Mouse (Mus musculus) ES-E14 (cell line): Measurements from ENCODE around the gene Armc10. TPM values are rescaled to one million over a fixed set of nuclear protein-coding genes. Genes with fewer than 3 reads are reported as not detected.
A peak's percentile ranks its signal among the peaks of the same experiment; 100 is the strongest.
"Not testable (repeated sequence)": the region's sequence is repeated elsewhere in the genome, so short reads cannot be mapped to it uniquely, and the experiment has no call there.

Experiments used
- DNase-seq: peaks from one replicate; pipeline ENCODE4 v3.0.0-alpha.2; 2013; ENCODE audit warnings: low read depth, low spot score
- H3K27ac ChIP-seq: 2 replicates; pipeline ENCODE4 v1.5.1; 2012; ENCODE audit warnings: low read depth, mild to moderate bottlenecking, low read length, moderate library complexity, mixed read lengths; ENCODE audit not compliant: poor library complexity, insufficient read depth, severe bottlenecking
- H3K36me3 ChIP-seq: 2 replicates; pipeline ENCODE4 v1.6.1; 2012; ENCODE audit warnings: mild to moderate bottlenecking, low read length, moderate library complexity, mixed read lengths; ENCODE audit not compliant: control insufficient read depth, poor library complexity, insufficient read depth, severe bottlenecking
- H3K4me1 ChIP-seq, 2 experiments: fragments of 150-350 bp in 1 of 2; sonication (generic) in 1 of 2; 2 replicates each; pipeline ENCODE4 v1.6.1; 2012; ENCODE audit warnings: low read length in 2 of 2, mild to moderate bottlenecking in 1 of 2, mixed read lengths in 1 of 2; ENCODE audit not compliant: control insufficient read depth in 2 of 2, insufficient read depth in 2 of 2, poor library complexity in 1 of 2
- H3K4me3 ChIP-seq, 2 experiments: fragments of 150-350 bp in 1 of 2; sonication (generic) in 1 of 2; 2 replicates each; pipeline ENCODE4 v1.5.1; 2012; ENCODE audit warnings: low read length in 2 of 2, low read depth in 1 of 2, mild to moderate bottlenecking in 1 of 2, mixed read lengths in 1 of 2; ENCODE audit not compliant: insufficient read depth in 1 of 2, poor library complexity in 1 of 2, severe bottlenecking in 1 of 2
- H3K9ac ChIP-seq: 2 replicates; pipeline ENCODE4 v1.6.1; 2012; ENCODE audit warnings: low read depth, mild to moderate bottlenecking, low read length, mixed read lengths; ENCODE audit not compliant: poor library complexity, insufficient read depth, severe bottlenecking
- H3K9me3 ChIP-seq: fragments of 150-350 bp; sonication (generic); 2 replicates; pipeline ENCODE4 v1.6.1; 2012; ENCODE audit warnings: low read depth, mild to moderate bottlenecking, low read length; ENCODE audit not compliant: control insufficient read depth, insufficient read depth
- CHD2 ChIP-seq: IDR thresholded peaks from 2 replicates; pipeline ENCODE4 v1.6.1; 2014; ENCODE audit warnings: mild to moderate bottlenecking, low read depth, low read length, inconsistent platforms
- HCFC1 ChIP-seq: IDR thresholded peaks from 2 replicates; pipeline ENCODE4 v1.6.1; 2012; ENCODE audit warnings: low read length, inconsistent platforms, borderline replicate concordance; ENCODE audit not compliant: insufficient read depth
- MAFK ChIP-seq: IDR thresholded peaks from 2 replicates; pipeline ENCODE4 v1.6.1; 2014; ENCODE audit warnings: mild to moderate bottlenecking, low read depth, low read length, inconsistent platforms; ENCODE audit not compliant: insufficient read depth
- ZC3H11A ChIP-seq: IDR thresholded peaks from 2 replicates; pipeline ENCODE4 v1.6.1; 2012; ENCODE audit warnings: low read depth, mild to moderate bottlenecking, inconsistent platforms, low read length, borderline replicate concordance
- ZNF384 ChIP-seq: IDR thresholded peaks from 2 replicates; pipeline ENCODE4 v1.6.1; 2012; ENCODE audit warnings: low read depth, low read length, inconsistent platforms
- in situ Hi-C, 2 experiments: fragments of 600-800 bp; cut with MboI; formaldehyde crosslinking; loops; one replicate each; pipeline ENCODE4 v1.15.1; 2025; ENCODE audit warnings: low sequenced_read_pairs in 2 of 2, inconsistent platforms in 1 of 2; ENCODE audit not compliant: unreplicated experiment in 2 of 2
- total RNA-seq: library from RNA; depleted of rRNA; stranded (reverse); fragments of 300-350 nt; gene quantifications from 2 replicates; pipeline ENCODE4 v1.2.3, GENCODE M21; 2012

Armc10 gene
- total RNA-seq, 1 experiment, result 73.6 TPM

GRCm38 (mm10) chr5:21701351-21702008 is 55.9 kb downstream of the Armc10 start, which contains the start of gene Napepld:
Gene Napepld (minus strand): TSS chr5:21701396.
- peak within 1 kb of the TSS; percentile 87 for H3K27ac ChIP-seq
- peak within 1 kb of the TSS; percentile 93 for H3K9ac ChIP-seq
- DNase-seq, result peak; percentile 89
- H3K4me1 ChIP-seq, result peaks cover 0 to 5% of the 10 kb centered on the region in 2 experiments; a peak in 1 of 4 replicates
- no peaks in the 10 kb centered on the region for H3K36me3 ChIP-seq
- no peaks in the 10 kb centered on the region for H3K9me3 ChIP-seq
- in situ Hi-C loops, result no loop called here
- TF ChIP-seq HCFC1 (peak; percentile 80), MAFK (no peak)
- peak within 1 kb of the TSS; percentile 92 to 93 for H3K4me3 ChIP-seq

- TF ChIP-seq ZNF384, result no peak
- TF ChIP-seq ZC3H11A, result no peak
- TF ChIP-seq CHD2, result no peak
- no peak for TF ChIP-seq MAFK
- no peak for TF ChIP-seq HCFC1
- peak overlapping the region; percentile 93 for H3K9ac ChIP-seq
- peak overlapping the region; percentile 87; the same call in 1 of the 2 replicates for H3K27ac ChIP-seq
- no peak for DNase-seq
- H3K4me1 ChIP-seq, result peaks cover 0 to 5% of the 10 kb centered on the region in 2 experiments; a peak in 1 of 4 replicates
- H3K36me3 ChIP-seq, result no peaks in the 10 kb centered on the region
- no peaks in the 10 kb centered on the region for H3K9me3 ChIP-seq
- in situ Hi-C loops, result no loop called here
- H3K4me3 ChIP-seq, result peak overlapping the region; percentile 92 to 93
Measured at GRCm38 (mm10) chr5:21702009-21702364, 56.4 kb downstream of the Armc10 start.

- H3K9me3 ChIP-seq, result no peaks in the 10 kb centered on the region
- TF ChIP-seq ZC3H11A (no peak), HCFC1 (no peak), MAFK (no peak), ZNF384 (no peak), CHD2 (no peak)
- no peak overlapping the region for H3K4me3 ChIP-seq
- H3K27ac ChIP-seq, result no peak overlapping the region
- no peak overlapping the region for H3K9ac ChIP-seq
- no peaks in the 10 kb centered on the region for H3K36me3 ChIP-seq
- in situ Hi-C loops, result no loop called here
- DNase-seq, result no peak
- peaks cover 0 to 5% of the 10 kb centered on the region in 2 experiments; a peak in 1 of 4 replicates for H3K4me1 ChIP-seq
Measured at GRCm38 (mm10) chr5:21702873-21703475, 57.4 kb downstream of the Armc10 start.

- H3K4me3 ChIP-seq, result no peak overlapping the region
- no peak for TF ChIP-seq ZNF384
- no peaks in the 10 kb centered on the region for H3K36me3 ChIP-seq
- H3K4me1 ChIP-seq, result peaks cover 0 to 5% of the 10 kb centered on the region in 2 experiments; a peak in 1 of 4 replicates
- no peak for DNase-seq
- H3K9me3 ChIP-seq, result no peaks in the 10 kb centered on the region
- in situ Hi-C loops, result no loop called here
- H3K27ac ChIP-seq, result no peak overlapping the region
- no peak overlapping the region for H3K9ac ChIP-seq
Measured at GRCm38 (mm10) chr5:21703708-21704107, 58.1 kb downstream of the Armc10 start.

GRCm38 (mm10) chr5:21706546-21706945 is 60.9 kb downstream of the Armc10 start:
- DNase-seq, result no peak
- Histone ChIP-seq H3K27ac (no peak overlapping the region), H3K36me3 (no peaks in the 10 kb centered on the region), H3K9me3 (no peaks in the 10 kb centered on the region), H3K4me1 (peaks cover 0 to 3% of the 10 kb centered on the region in 2 experiments; a peak in 1 of 4 replicates), H3K9ac (no peak overlapping the region), H3K4me3 (no peak overlapping the region)
- TF ChIP-seq HCFC1 (no peak), CHD2 (no peak), ZC3H11A (no peak), ZNF384 (no peak), MAFK (no peak)
- in situ Hi-C loops, result no loop called here

- H3K4me3 ChIP-seq, in situ Hi-C loops, H3K4me1 ChIP-seq, H3K9ac ChIP-seq, H3K27ac ChIP-seq, H3K9me3 ChIP-seq, H3K36me3 ChIP-seq, DNase-seq: not testable (repeated sequence)
Measured at GRCm38 (mm10) chr5:21708011-21708410, 62.4 kb downstream of the Armc10 start.
